Mouse (Mus musculus) lung, adult 18-20 months (tissue): ENCODE measurements around the gene Sypl2.

Experiments used
- DNase-seq, 2 experiments: peaks; one replicate each; pipeline ENCODE4 v3.0.0; 2022; ENCODE audit warnings: mixed read lengths in 2 of 2

Sypl2 gene

DNA sequence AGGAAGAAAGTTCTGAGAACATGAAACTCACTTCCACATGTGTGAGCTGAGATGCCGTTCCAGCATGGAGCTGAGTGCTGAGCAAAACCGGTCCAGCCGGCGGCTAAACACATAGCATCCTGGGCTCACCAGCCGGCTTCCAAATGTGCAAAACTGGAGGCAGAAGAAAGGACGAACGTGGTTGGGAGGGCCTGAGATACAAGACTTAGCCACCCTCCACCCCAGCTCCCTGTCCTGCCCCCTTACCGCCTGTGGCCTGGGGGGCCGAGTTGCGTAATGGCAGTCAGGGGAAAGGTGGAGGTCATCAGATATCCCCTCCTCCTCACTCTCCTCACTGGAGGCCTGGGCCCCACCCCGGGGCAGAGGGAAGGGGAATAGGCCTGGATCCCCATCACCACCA is 22.0 kb downstream of the Sypl2 start:
- DNase-seq = no peak

GRCm38 (mm10) chr3:108203621-108204325 is 22.7 kb downstream of the Sypl2 start:
- peak; percentile 74 to 81 for DNase-seq

GRCm38 (mm10) chr3:108203212-108203611 is 23.2 kb downstream of the Sypl2 start:
- no peak for DNase-seq

GRCm38 (mm10) chr3:108202506-108202905 is 23.9 kb downstream of the Sypl2 start:
- peak; percentile 72 to 86 for DNase-seq

- peak; percentile 97 to 98 for DNase-seq
Measured at GRCm38 (mm10) chr3:108200329-108201323, 25.8 kb downstream of the Sypl2 start, which contains the start of gene Cyb561d1. Gene Cyb561d1 (minus strand): TSS chr3:108201212.

GRCm38 (mm10) chr3:108199231-108199630 is 27.2 kb downstream of the Sypl2 start:
- DNase-seq = no peak

- peak in 1 of 2 experiments; percentile 52 for DNase-seq
Measured at GRCm38 (mm10) chr3:108197066-108197497, 29.4 kb downstream of the Sypl2 start.

GRCm38 (mm10) chr3:108195941-108196590 is 30.4 kb downstream of the Sypl2 start:
- DNase-seq = no peak

DNA sequence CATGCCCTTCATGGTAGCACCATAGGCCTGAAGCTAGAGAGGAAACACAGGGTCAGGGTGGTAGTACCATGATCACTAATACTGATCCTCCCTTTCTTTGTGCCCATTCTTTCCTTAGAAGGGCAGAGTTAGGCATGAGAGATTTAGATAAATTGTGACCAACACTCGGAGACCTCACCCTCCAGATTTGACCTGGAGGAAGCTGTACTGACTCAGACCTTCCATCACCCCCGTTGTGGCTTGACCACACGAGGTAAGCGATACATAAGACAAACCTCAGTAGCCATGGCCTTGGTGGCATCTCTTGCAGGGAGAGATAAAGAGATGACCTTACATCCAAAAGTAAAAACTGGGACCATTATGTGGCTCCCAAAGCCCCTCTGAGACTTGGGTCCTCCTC is 31.2 kb downstream of the Sypl2 start:
- no peak for DNase-seq

GRCm38 (mm10) chr3:108193686-108194085 is 32.8 kb downstream of the Sypl2 start:
- DNase-seq = no peak

DNA sequence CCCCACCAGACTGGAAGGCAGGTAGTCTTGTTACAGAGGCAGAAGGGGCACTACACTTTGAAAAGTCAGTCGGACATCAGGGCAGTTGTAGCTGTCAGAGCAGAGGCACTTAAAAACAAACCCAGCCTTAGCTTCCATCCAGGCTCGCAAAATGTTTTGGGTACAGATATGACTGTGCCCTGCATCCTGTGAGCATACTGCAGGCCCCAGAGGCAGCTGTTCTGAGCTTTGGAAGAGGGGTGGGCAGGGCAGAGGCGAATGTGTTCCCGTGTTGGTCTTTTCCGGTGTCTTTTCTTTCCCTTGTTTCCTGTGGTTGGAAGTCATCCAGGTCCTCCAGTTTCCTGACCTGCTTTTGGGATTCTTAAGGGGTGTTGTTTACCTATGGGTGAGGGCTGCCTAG is 36.6 kb downstream of the Sypl2 start:
- no peak for DNase-seq

GRCm38 (mm10) chr3:108188716-108189490 is 37.5 kb downstream of the Sypl2 start:
- no peak for DNase-seq

- no peak for DNase-seq
Measured at GRCm38 (mm10) chr3:108187111-108187795, 39.2 kb downstream of the Sypl2 start.

- peak; percentile 44 for DNase-seq
Measured at GRCm38 (mm10) chr3:108186098-108187047, 40.1 kb downstream of the Sypl2 start, which contains the start of gene Amigo1. Gene Amigo1 (plus strand): TSS chr3:108186335.

GRCm38 (mm10) chr3:108185460-108186097 is 40.9 kb downstream of the Sypl2 start:
- DNase-seq = no peak

- peak; percentile 76 to 82 for DNase-seq
Measured at GRCm38 (mm10) chr3:108184742-108185141, 41.7 kb downstream of the Sypl2 start.

DNA sequence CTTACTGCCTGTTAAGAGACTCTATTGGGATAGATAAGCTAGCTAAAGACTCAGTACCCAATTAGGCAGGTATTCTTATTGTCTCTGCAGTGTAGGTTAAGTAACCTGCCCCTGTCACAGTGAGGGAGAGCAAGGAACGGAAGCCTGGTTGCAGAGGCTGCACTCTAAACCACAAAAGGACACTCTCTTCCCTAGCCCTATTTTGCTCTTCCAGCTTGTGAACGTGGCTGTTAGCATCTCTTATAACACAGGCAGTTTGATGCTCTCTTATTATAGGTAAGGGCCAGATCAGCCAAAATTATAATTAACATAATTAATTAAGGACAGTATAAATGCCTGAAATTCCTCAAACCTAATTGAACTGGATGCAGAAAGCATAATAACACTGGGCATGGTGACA is 45.9 kb downstream of the Sypl2 start:
- DNase-seq = no peak

- no peak for DNase-seq
Measured at GRCm38 (mm10) chr3:108178756-108179715, 47.4 kb downstream of the Sypl2 start.
